Mouse (Mus musculus) neutrophil, adult 5-6 weeks (primary cell): ENCODE measurements around the gene Zglp1. TPM values are rescaled to one million over a fixed set of nuclear protein-coding genes. Genes with fewer than 3 reads are reported as not detected.

Source experiments
- total RNA-seq: library from RNA; stranded (forward); fragments of 200-1000 nt; gene quantifications from 2 replicates; pipeline ENCODE4 v1.2.3, GENCODE M21; 2017

The Zglp1 gene
- total RNA-seq, 1 experiment from 2014 or later = not detected

Other genes with a start within 250 kb of the Zglp1 start
- not detected in 2 replicates for gene Rdh8, start 248.6 kb downstream of the Zglp1 start, total RNA-seq
- gene A230050P20Rik, start 198.5 kb downstream of the Zglp1 start, total RNA-seq = 21.3 and 23.1 TPM in 2 replicates
- gene Angptl6, start 187.4 kb downstream of the Zglp1 start, total RNA-seq = 0.25 and 0.70 TPM in 2 replicates
- gene Ppan, start 178.9 kb downstream of the Zglp1 start, total RNA-seq = 42.1 and 48.9 TPM in 2 replicates
- 91.0 and 92.9 TPM in 2 replicates for gene Eif3g, start 168.5 kb downstream of the Zglp1 start, total RNA-seq
- 58.3 and 60.4 TPM in 2 replicates for gene Dnmt1, start 107.2 kb downstream of the Zglp1 start, total RNA-seq
- gene S1pr2, start 90.3 kb downstream of the Zglp1 start, total RNA-seq = 0.98 and 1.3 TPM in 2 replicates
- gene Mrpl4, start 64.4 kb downstream of the Zglp1 start, total RNA-seq = 26.6 and 30.0 TPM in 2 replicates
- gene Icam1, start 51.1 kb downstream of the Zglp1 start, total RNA-seq = 34.6 and 36.9 TPM in 2 replicates
- not detected in 2 replicates for gene Icam4, start 37.7 kb downstream of the Zglp1 start, total RNA-seq
- 0.12 TPM in 1 of 2 replicates, not detected in the other for gene Icam5, start 35.0 kb downstream of the Zglp1 start, total RNA-seq
- 0.23 and 0.25 TPM in 2 replicates for gene Gm49373, start 6.0 kb upstream of the Zglp1 start, total RNA-seq
- gene Fdx1l, start 6.5 kb upstream of the Zglp1 start, total RNA-seq = 11.1 and 15.7 TPM in 2 replicates
- gene Gm38431, start 24.9 kb upstream of the Zglp1 start, total RNA-seq = 4.7 TPM in 2 replicates
- 15.0 and 15.4 TPM in 2 replicates for gene Raver1, start 24.9 kb upstream of the Zglp1 start, total RNA-seq
- 30.4 and 32.4 TPM in 2 replicates for gene Tyk2, start 64.2 kb upstream of the Zglp1 start, total RNA-seq
- 117 and 133 TPM in 2 replicates for gene Cdc37, start 82.9 kb upstream of the Zglp1 start, total RNA-seq
- gene Pde4a, start 98.6 kb upstream of the Zglp1 start, total RNA-seq = 1.5 and 2.6 TPM in 2 replicates
- gene Keap1, start 172.3 kb upstream of the Zglp1 start, total RNA-seq = 25.0 and 29.5 TPM in 2 replicates
- gene S1pr5, start 181.3 kb upstream of the Zglp1 start, total RNA-seq = 4.7 and 5.9 TPM in 2 replicates
- gene Atg4d, start 198.2 kb upstream of the Zglp1 start, total RNA-seq = 18.3 and 31.7 TPM in 2 replicates
- 175 and 178 TPM in 2 replicates for gene Kri1, start 220.9 kb upstream of the Zglp1 start, total RNA-seq
- gene Cdkn2d, start 224.3 kb upstream of the Zglp1 start, total RNA-seq = 74.5 and 93.6 TPM in 2 replicates
- gene Ap1m2, start 245.2 kb upstream of the Zglp1 start, total RNA-seq = 7.6 and 13.6 TPM in 2 replicates